Mouse (Mus musculus) G1E (cell line): ENCODE measurements around the gene 1190005I06Rik.

Experiments used
- CTCF ChIP-seq: IDR thresholded peaks from 2 replicates; pipeline ENCODE4 v1.5.1; 2012; ENCODE audit warnings: low read depth, low read length, inconsistent platforms, mixed read lengths
- POLR2AphosphoS5 ChIP-seq: IDR thresholded peaks from 2 replicates; pipeline ENCODE4 v1.6.1; 2012; ENCODE audit warnings: low read depth, low read length, inconsistent platforms; ENCODE audit not compliant: insufficient replicate concordance
- TAL1 ChIP-seq: conservative IDR thresholded peaks from 2 replicates; pipeline ENCODE4 v1.6.1; 2012; ENCODE audit warnings: low read depth, low read length, inconsistent platforms, mixed read lengths

GRCm38 (mm10) chr8:120641245-120641644 is 6.2 kb downstream of the 1190005I06Rik start:
- no peak for TF ChIP-seq CTCF
- no peak for TF ChIP-seq TAL1
- no peak for TF ChIP-seq POLR2AphosphoS5
